Mouse (Mus musculus): ENCODE measurements at regions not wholly inside any gene's neighbourhood (a gene's known extent, or its start where the extent isn't known, plus 50 kb on each side); places are given as distances from the start of the nearest gene placed in this dataset.

- TF ChIP-seq POLR2A (IDR thresholded peaks at IDR 0.05; ENCODE audit: insufficient read length, low read depth): no peak
- no peak for TF ChIP-seq MYOG (IDR thresholded peaks at IDR 0.05; ENCODE audit: control insufficient read depth in 1 of 3, insufficient read depth in 1 of 3, insufficient read length in 2 of 3, low read depth in 2 of 3)
- no peak for TF ChIP-seq MYOD1 (IDR thresholded peaks at IDR 0.05; ENCODE audit: control insufficient read depth in 1 of 3, insufficient read length in 2 of 3, low read depth in 2 of 3)
Measured at GRCm38 (mm10) chr9:59116561-59116960, 80.3 kb upstream of the Neo1 start.

All from myocyte (in vitro differentiated cells).